ENCODE assay signal across 15 mouse cellular contexts in the genomic region with DNA sequence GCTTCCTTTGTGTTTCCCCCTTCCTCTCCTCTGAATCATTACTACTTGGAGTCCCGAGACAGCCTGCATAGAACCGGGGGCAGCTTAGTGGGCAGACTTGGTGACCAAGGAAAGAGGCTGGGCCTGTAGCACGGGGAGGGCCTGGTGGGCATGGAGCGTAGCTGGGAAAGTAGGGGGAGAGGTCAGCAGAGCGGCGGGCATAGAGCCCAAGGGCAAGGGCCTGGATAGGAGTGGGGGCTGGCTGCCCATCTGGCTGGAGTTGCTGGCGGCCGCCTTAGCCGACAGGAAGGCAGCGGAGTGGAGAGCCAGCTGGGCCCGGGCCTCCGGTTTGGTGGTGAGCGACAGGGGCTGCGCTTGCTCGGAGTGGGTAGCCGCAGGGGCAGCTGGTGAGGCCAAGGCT. TPM values are rescaled to one million over a fixed set of nuclear protein-coding genes. Genes with fewer than 3 reads are reported as not detected.
DNase-seq lines count a peak whose midpoint lies in the region; ATAC-seq and TF ChIP-seq lines count a peak whose summit lies in the region.
"Had no signal": no experiment of that assay in that cellular context is flagged by ENCODE, and none has a peak within 500 bp of the region (broad histone marks: within the 10 kb centered on the region; RNA-seq: fewer than 3 reads in every experiment).

No protein-coding gene starts in this region.

- H3K9me3 ChIP-seq in hindbrain, postnatal 0 days (ENCODE audit: low read length) = no peaks in the 10 kb centered on the region
- H3K9me3 ChIP-seq: embryonic facial prominence, embryonic 12.5 days; limb, embryonic 13.5 days had no signal

- no peaks in the 10 kb centered on the region for H3K36me3 ChIP-seq in hindbrain, postnatal 0 days (ENCODE audit: insufficient read depth, low read length)
- no peaks in the 10 kb centered on the region for H3K36me3 ChIP-seq in thymus, adult 2 months (ENCODE audit: control insufficient read depth, insufficient read depth, low read length)

- H3K27ac ChIP-seq in hindbrain, postnatal 0 days = peak overlapping the region; percentile 26; the same call in 1 of the 2 replicates
- no peak overlapping the region for H3K27ac ChIP-seq in thymus, adult 2 months (ENCODE audit: control insufficient read depth, insufficient read depth, low read length)
- H3K27ac ChIP-seq: embryonic facial prominence, embryonic 12.5 days; limb, embryonic 13.5 days had no signal

- no peak overlapping the region for H3K9ac ChIP-seq in hindbrain, postnatal 0 days (replicated peaks; ENCODE audit: low read length)
- H3K9ac ChIP-seq: embryonic facial prominence, embryonic 12.5 days; limb, embryonic 13.5 days had no signal

- no peak for TF ChIP-seq POLR2A in thymus, adult 2 months (IDR thresholded peaks at IDR 0.05; ENCODE audit: control insufficient read depth, extremely low read depth, insufficient read depth, low read length, poor library complexity)

- no peak overlapping the region for H3K4me2 ChIP-seq in hindbrain, postnatal 0 days (ENCODE audit: low read depth, low read length)
- H3K4me2 ChIP-seq: embryonic facial prominence, embryonic 12.5 days; limb, embryonic 13.5 days had no signal

- TF ChIP-seq CTCF in hindbrain, postnatal 0 days (IDR thresholded peaks at IDR 0.05; ENCODE audit: low read depth) = no peak
- no peak for TF ChIP-seq CTCF in thymus, adult 2 months (IDR thresholded peaks at IDR 0.05; ENCODE audit: borderline replicate concordance, control insufficient read depth, extremely low read depth, insufficient read depth, low read length, poor library complexity)

- H3K4me1 ChIP-seq in hindbrain, postnatal 0 days (ENCODE audit: insufficient read depth, low read length) = no peaks in the 10 kb centered on the region
- H3K4me1 ChIP-seq in thymus, adult 2 months (replicated peaks; ENCODE audit: control insufficient read depth, insufficient read depth, low read length) = no peaks in the 10 kb centered on the region; the same call in 1 of the 2 replicates
- H3K4me1 ChIP-seq: embryonic facial prominence, embryonic 12.5 days; limb, embryonic 13.5 days had no signal

- ATAC-seq in cerebellum, adult (ENCODE audit: insufficient number of reproducible peaks, low FRiP score, low TSS enrichment) = no peak
- peak; percentile 69 for ATAC-seq in hindbrain, postnatal 0 days
- ATAC-seq: intestine, postnatal 0 days had no signal

- no peaks in the 10 kb centered on the region for H3K27me3 ChIP-seq in hindbrain, postnatal 0 days (ENCODE audit: insufficient read depth, low read length)
- H3K27me3 ChIP-seq in thymus, adult 2 months (ENCODE audit: control insufficient read depth, insufficient read depth, low read length) = no peaks in the 10 kb centered on the region
- H3K27me3 ChIP-seq: embryonic facial prominence, embryonic 12.5 days; limb, embryonic 13.5 days had no signal

- DNase-seq in cerebellum, postnatal 14 days = peak; percentile 78 to 81
- DNase-seq in left cerebral cortex, postnatal 4 days = peak; percentile 81
- no peak for DNase-seq in left cerebral cortex, adult 9 months (ENCODE audit: low spot score in 2 of 2)
- peak; percentile 40 for DNase-seq in hindbrain, postnatal 0 days (ENCODE audit: low spot score)
- peak; percentile 62 for DNase-seq in kidney, postnatal 14 days
- no peak for DNase-seq in lung, postnatal 14 days
- DNase-seq in thymus, adult 2 months = no peak
- DNase-seq: cerebellum, postnatal 36 days; heart, adult 18-20 months; lung, adult 2 months had no signal

- H3K4me3 ChIP-seq in hindbrain, postnatal 0 days (ENCODE audit: low read length) = no peak overlapping the region
- H3K4me3 ChIP-seq in thymus, adult 2 months (ENCODE audit: control insufficient read depth, insufficient read depth, low read length) = no peak overlapping the region
- H3K4me3 ChIP-seq: embryonic facial prominence, embryonic 12.5 days; limb, embryonic 13.5 days; myocyte had no signal

- intact Hi-C loops in left cerebral cortex, postnatal 4 days (cut with DNase I) = no loop called here

- 61% methylated on average over 16 of the region's 16 CpGs for WGBS in hindbrain, postnatal 0 days
- WGBS in thymus, adult 2 months = 94% methylated on average over 16 of the region's 16 CpGs

RNA-seq across cellular contexts. Expression of gene Tgoln1, which starts 10.5 kb away (rescaled TPM):
- 10 to 100 TPM; 29.7 to 30.3 TPM for total RNA-seq in left cerebral cortex, postnatal 4 days (2021)
- total RNA-seq in hindbrain, postnatal 0 days (2014; rRNA removed) = 28.5 and 29.8 TPM in 2 replicates
- polyA plus RNA-seq in hindbrain, postnatal 0 days (2015; fragmentation: Nextera tagmentation; extraction: Ambion mirVana) = 36.3 and 36.4 TPM in 2 replicates
- 33.2 and 37.9 TPM in 2 replicates for polyA plus RNA-seq in thymus, adult 2 months (2012; rRNA removed)

RNA-seq across cellular contexts. Expression of gene Retsat, which starts 29.0 kb away (rescaled TPM):
- 10 to 100 TPM; 16.3 to 20.3 TPM for total RNA-seq in left cerebral cortex, postnatal 4 days (2021)
- 4.9 and 12.6 TPM in 2 replicates for total RNA-seq in hindbrain, postnatal 0 days (2014; rRNA removed)
- polyA plus RNA-seq in hindbrain, postnatal 0 days (2015; fragmentation: Nextera tagmentation; extraction: Ambion mirVana) = 10.0 and 11.6 TPM in 2 replicates
- 16.5 and 17.1 TPM in 2 replicates for polyA plus RNA-seq in thymus, adult 2 months (2012; rRNA removed)

RNA-seq across cellular contexts. Expression of gene Elmod3, which starts 29.1 kb away (rescaled TPM):
- total RNA-seq in left cerebral cortex, postnatal 4 days (2021) = 10 to 100 TPM; 11.9 to 12.1 TPM
- 23.8 and 26.1 TPM in 2 replicates for total RNA-seq in hindbrain, postnatal 0 days (2014; rRNA removed)
- 16.2 and 18.4 TPM in 2 replicates for polyA plus RNA-seq in hindbrain, postnatal 0 days (2015; fragmentation: Nextera tagmentation; extraction: Ambion mirVana)
- polyA plus RNA-seq in thymus, adult 2 months (2012; rRNA removed) = 22.9 and 23.4 TPM in 2 replicates

Comparison
In these comparisons a context has a peak if more than half of its experiments do, and no peak if none do; other contexts are left out.
1. DNase-seq: peak in cerebellum, postnatal 14 days (2 of 2), left cerebral cortex, postnatal 4 days (single experiment), hindbrain, postnatal 0 days (single experiment) and kidney, postnatal 14 days (single experiment); none in left cerebral cortex, adult 9 months (0 of 2), lung, postnatal 14 days (single experiment) and thymus, adult 2 months (single experiment).